Mouse (Mus musculus) lung, embryonic 14.5 days (tissue): ENCODE results near the gene 2210011C24Rik. TPM values are rescaled to one million over a fixed set of nuclear protein-coding genes. Genes with fewer than 3 reads are reported as not detected.

Source experiments
- ATAC-seq: fragments of 200-750 bp; cut with Nextera tagmentation; 2 replicates; pipeline ENCODE4 v1.8.0; 2017; ENCODE audit warnings: mild to moderate bottlenecking, moderate TSS enrichment, moderate library complexity; ENCODE audit not compliant: insufficient read depth
- DNase-seq: peaks from one replicate; pipeline ENCODE4 v3.0.0-alpha.2; 2015
- H3K27ac ChIP-seq: fragments of 300-500 bp; sonication (generic); 2 replicates; pipeline ENCODE4 v1.5.1; 2014; ENCODE audit warnings: low read depth, mild to moderate bottlenecking, moderate library complexity
- H3K27me3 ChIP-seq: fragments of 300-500 bp; sonication (generic); 2 replicates; pipeline ENCODE4 v1.6.1; 2014; ENCODE audit warnings: low read length, control low read depth; ENCODE audit not compliant: insufficient read depth
- H3K36me3 ChIP-seq: fragments of 300-500 bp; sonication (generic); 2 replicates; pipeline ENCODE4 v1.6.1; 2014; ENCODE audit warnings: control low read depth; ENCODE audit not compliant: insufficient read depth
- H3K4me1 ChIP-seq: fragments of 300-500 bp; sonication (generic); 2 replicates; pipeline ENCODE4 v1.6.1; 2014; ENCODE audit warnings: antibody characterized with exemption, control low read depth; ENCODE audit not compliant: insufficient read depth
- H3K4me2 ChIP-seq: fragments of 300-500 bp; sonication (generic); 2 replicates; pipeline ENCODE4 v1.6.1; 2014; ENCODE audit warnings: mild to moderate bottlenecking
- H3K4me3 ChIP-seq: fragments of 300-500 bp; sonication (generic); 2 replicates; pipeline ENCODE4 v1.5.1; 2014; ENCODE audit warnings: low read depth, low read length
- H3K9ac ChIP-seq: fragments of 300-500 bp; sonication (generic); 2 replicates; pipeline ENCODE4 v1.6.1; 2014
- H3K9me3 ChIP-seq: fragments of 300-500 bp; sonication (generic); 2 replicates; pipeline ENCODE4 v1.6.1; 2016; ENCODE audit warnings: low read depth, low read length, control low read depth
- CTCF ChIP-seq: IDR thresholded peaks from 2 replicates; pipeline ENCODE4 v1.5.1; 2016; ENCODE audit warnings: antibody characterized with exemption, low read depth
- WGBS: fragments of 180-500 bp; shearing (Covaris S2); extraction: QIAGEN DNeasy Blood & Tissue Kit; methylation state at CpG from one replicate; pipeline ENCODE4 v1.1.7; 2014; 5-methylcytosine and 5-hydroxymethylcytosine counted together
- polyA plus RNA-seq: library from polyadenylated mRNA; unstranded; fragments of >200 nt; fragmentation: Nextera tagmentation; extraction: Ambion mirVana; gene quantifications from 2 replicates; pipeline ENCODE4 v1.2.1, GENCODE M21; 2014

Gene 2210011C24Rik
- polyA plus RNA-seq, 1 experiment from 2014 or later, result 1.2 TPM

DNA sequence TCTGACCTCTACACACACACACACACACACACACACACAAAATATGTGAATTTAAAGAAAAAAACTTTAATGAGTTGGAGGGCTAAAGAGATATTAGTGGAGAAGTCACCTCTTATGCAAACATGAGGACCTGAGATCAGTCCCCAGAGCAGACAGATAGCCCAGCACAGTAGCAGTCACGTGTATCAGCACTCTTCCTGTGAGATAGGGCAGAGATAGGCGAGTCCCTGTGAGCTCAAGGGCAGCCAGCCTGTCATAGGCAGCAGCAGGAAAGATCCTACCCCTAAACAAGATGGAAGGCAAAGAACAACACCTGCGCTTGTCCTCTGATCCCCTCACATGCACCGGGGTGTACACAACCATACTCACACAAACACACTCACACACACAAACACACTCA is 29.5 kb downstream of the 2210011C24Rik start:
- H3K27me3 ChIP-seq, result no peaks in the 10 kb centered on the region
- H3K4me2 ChIP-seq, result no peak overlapping the region
- ATAC-seq (no peak), DNase-seq (no peak)
- TF ChIP-seq CTCF, result no peak
- H3K36me3 ChIP-seq, result peaks cover 84% of the 10 kb centered on the region
- no peak overlapping the region for H3K27ac ChIP-seq
- WGBS, result 70% methylated on average over 4 of the region's 4 CpGs
- peaks cover 5% of the 10 kb centered on the region; the same call in 1 of the 2 replicates for H3K4me1 ChIP-seq
- H3K4me3 ChIP-seq, result no peak overlapping the region
- H3K9ac ChIP-seq, result no peak overlapping the region
- no peaks in the 10 kb centered on the region for H3K9me3 ChIP-seq

GRCm38 (mm10) chr8:83981533-83981932 is 30.4 kb downstream of the 2210011C24Rik start:
- Histone ChIP-seq H3K4me1 (peaks cover 9% of the 10 kb centered on the region; the same call in 1 of the 2 replicates), H3K27me3 (no peaks in the 10 kb centered on the region), H3K4me3 (no peak overlapping the region), H3K27ac (no peak overlapping the region), H3K36me3 (peaks cover 75% of the 10 kb centered on the region), H3K9me3 (no peaks in the 10 kb centered on the region), H3K4me2 (no peak overlapping the region), H3K9ac (no peak overlapping the region)
- ATAC-seq, result no peak
- DNase-seq, result no peak
- WGBS, result 95% methylated on average over 7 of the region's 7 CpGs
- TF ChIP-seq CTCF, result no peak

GRCm38 (mm10) chr8:83980845-83981244 is 31.1 kb downstream of the 2210011C24Rik start:
- Histone ChIP-seq H3K4me2 (no peak overlapping the region), H3K27ac (no peak overlapping the region)
- WGBS, result 81% methylated on average over 8 of the region's 8 CpGs

GRCm38 (mm10) chr8:83980250-83980649 is 31.7 kb downstream of the 2210011C24Rik start:
- peaks cover 9% of the 10 kb centered on the region; the same call in 1 of the 2 replicates for H3K4me1 ChIP-seq
- H3K4me2 ChIP-seq, result no peak overlapping the region
- H3K27me3 ChIP-seq, result no peaks in the 10 kb centered on the region
- DNase-seq, result no peak
- H3K36me3 ChIP-seq, result peaks cover 64% of the 10 kb centered on the region
- no peaks in the 10 kb centered on the region for H3K9me3 ChIP-seq
- no peak overlapping the region for H3K9ac ChIP-seq
- H3K4me3 ChIP-seq, result no peak overlapping the region
- WGBS, result 82% methylated on average over 1 of the region's 1 CpGs
- ATAC-seq, result no peak; the same call in 1 of the 2 replicates
- no peak overlapping the region for H3K27ac ChIP-seq
- TF ChIP-seq CTCF, result no peak

More at GRCm38 (mm10) chr8:83980845-83981244, 31.1 kb downstream of the 2210011C24Rik start:
- H3K9ac ChIP-seq, result no peak overlapping the region
- no peak for TF ChIP-seq CTCF
- ATAC-seq, result no peak
- no peak overlapping the region for H3K4me3 ChIP-seq
- peaks cover 9% of the 10 kb centered on the region; the same call in 1 of the 2 replicates for H3K4me1 ChIP-seq
- H3K9me3 ChIP-seq, result no peaks in the 10 kb centered on the region
- DNase-seq, result no peak
- H3K27me3 ChIP-seq, result no peaks in the 10 kb centered on the region
- H3K36me3 ChIP-seq, result peaks cover 68% of the 10 kb centered on the region

DNA sequence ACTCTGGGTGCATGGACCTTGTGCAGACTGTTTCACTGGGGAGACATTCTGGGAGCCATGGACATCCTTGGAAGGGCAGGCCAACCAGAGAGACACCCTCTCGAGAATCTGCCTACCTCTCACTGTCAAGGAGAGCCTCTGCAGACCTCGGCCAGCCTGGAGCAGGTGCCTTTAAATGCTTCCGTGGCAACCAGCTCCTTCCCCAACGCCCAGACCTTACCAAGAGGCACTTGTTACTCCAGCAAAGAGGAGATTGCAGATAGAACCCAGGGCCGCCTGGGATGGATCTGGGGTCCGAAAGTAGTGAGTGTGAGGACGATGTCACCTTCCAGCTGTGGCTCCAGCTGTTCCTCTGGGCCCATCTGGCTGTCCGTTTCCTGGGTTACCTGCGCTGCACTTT is 33.8 kb downstream of the 2210011C24Rik start:
- H3K4me2 ChIP-seq, result no peak overlapping the region
- H3K9ac ChIP-seq, result peak overlapping the region; percentile 23; the same call in 1 of the 2 replicates
- H3K4me3 ChIP-seq, result no peak overlapping the region
- no peak for ATAC-seq
- H3K36me3 ChIP-seq, result peaks cover 45% of the 10 kb centered on the region
- no peak for DNase-seq
- peaks cover 9% of the 10 kb centered on the region; the same call in 1 of the 2 replicates for H3K4me1 ChIP-seq
- no peaks in the 10 kb centered on the region for H3K9me3 ChIP-seq
- H3K27ac ChIP-seq, result no peak overlapping the region
- H3K27me3 ChIP-seq, result no peaks in the 10 kb centered on the region
- TF ChIP-seq CTCF, result no peak
- WGBS, result 69% methylated on average over 9 of the region's 9 CpGs

DNA sequence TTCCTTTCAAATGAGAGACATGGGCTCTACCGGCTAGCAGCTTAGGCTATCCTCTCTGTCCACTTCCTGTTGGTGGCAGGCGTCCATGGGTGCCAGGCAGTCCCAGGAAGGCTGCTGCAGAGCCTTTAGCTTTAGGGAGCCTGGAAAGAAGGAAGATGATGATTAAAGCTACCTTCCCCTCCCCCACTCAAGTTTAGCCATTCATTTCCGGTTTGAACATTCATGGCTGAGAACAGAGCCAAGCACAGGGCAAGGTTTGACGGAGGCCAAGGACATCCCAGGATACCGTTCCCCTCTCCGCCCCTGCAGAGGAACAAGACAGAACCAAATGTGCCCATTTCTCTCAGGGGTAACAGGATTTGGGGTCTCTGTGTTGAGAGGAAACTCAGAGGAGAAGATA is 34.3 kb downstream of the 2210011C24Rik start:
- H3K4me3 ChIP-seq, result no peak overlapping the region
- no peak for TF ChIP-seq CTCF
- WGBS, result 49% methylated on average over 6 of the region's 6 CpGs
- H3K27me3 ChIP-seq, result no peaks in the 10 kb centered on the region
- ATAC-seq (no peak), DNase-seq (peak; percentile 41)
- H3K9me3 ChIP-seq, result no peaks in the 10 kb centered on the region
- H3K9ac ChIP-seq, result 0 out of 2 replicates have a peak overlapping the region, but pooled peaks have one; percentile 23
- H3K36me3 ChIP-seq, result peaks cover 40% of the 10 kb centered on the region
- peaks cover 9% of the 10 kb centered on the region; the same call in 1 of the 2 replicates for H3K4me1 ChIP-seq
- H3K4me2 ChIP-seq, result 0 out of 2 replicates have a peak overlapping the region, but pooled peaks have one; percentile 18
- H3K27ac ChIP-seq, result no peak overlapping the region

GRCm38 (mm10) chr8:83976779-83977350 is 35.1 kb downstream of the 2210011C24Rik start:
- peak; percentile 14; the same call in 1 of the 2 replicates for TF ChIP-seq CTCF
- Histone ChIP-seq H3K27me3 (no peaks in the 10 kb centered on the region), H3K4me1 (peaks cover 9% of the 10 kb centered on the region; the same call in 1 of the 2 replicates), H3K4me2 (no peak overlapping the region), H3K27ac (no peak overlapping the region), H3K9me3 (no peaks in the 10 kb centered on the region), H3K36me3 (peaks cover 32% of the 10 kb centered on the region), H3K9ac (no peak overlapping the region), H3K4me3 (no peak overlapping the region)
- no peak for DNase-seq
- 84% methylated on average over 5 of the region's 5 CpGs for WGBS
- no peak for ATAC-seq
